Mouse (Mus musculus): ENCODE data around the gene Nckap5. TPM values are rescaled to one million over a fixed set of nuclear protein-coding genes. Genes with fewer than 3 reads are reported as not detected.

Nckap5 gene
- polyA plus RNA-seq, 1 experiment, result 0.09 TPM

GRCm38 (mm10) chr1:126603771-126604515 lies 226.7 kb downstream of the Nckap5 start:
- Histone ChIP-seq H3K4me3 (ENCODE audit: low read depth, low read length) (no peak overlapping the region), H3K27ac (ENCODE audit: insufficient read depth, low read length) (no peak overlapping the region), H3K4me1 (ENCODE audit: control insufficient read depth, insufficient read depth, low read length) (no peaks in the 10 kb centered on the region), H3K36me3 (ENCODE audit: control insufficient read depth, insufficient read depth, low read length, poor library complexity, severe bottlenecking) (no peaks in the 10 kb centered on the region), H3K9ac (ENCODE audit: low read depth, poor library complexity, severe bottlenecking) (no peak overlapping the region), H3K9me3 (replicated peaks; ENCODE audit: control insufficient read depth, insufficient read depth, low read length, poor library complexity, severe bottlenecking) (peaks cover 5% of the 10 kb centered on the region; the same call in 1 of the 2 replicates), H3K27me3 (ENCODE audit: control insufficient read depth, insufficient read depth, low read length, poor library complexity, severe bottlenecking) (no peaks in the 10 kb centered on the region; the same call in 1 of the 2 replicates)
- TF ChIP-seq CTCF (IDR thresholded peaks at IDR 0.05; ENCODE audit: low read depth, low read length) (no peak), POLR2A (IDR thresholded peaks at IDR 0.05; ENCODE audit: insufficient read depth, low read length) (no peak), EP300 (IDR thresholded peaks at IDR 0.05; ENCODE audit: insufficient read depth, low read depth, low read length) (no peak)

- H3K27me3 ChIP-seq (ENCODE audit: control insufficient read depth, insufficient read depth, low read length, poor library complexity, severe bottlenecking), result no peaks in the 10 kb centered on the region; the same call in 1 of the 2 replicates
- H3K9me3 ChIP-seq (replicated peaks; ENCODE audit: control insufficient read depth, insufficient read depth, low read length, poor library complexity, severe bottlenecking), result peaks cover 5% of the 10 kb centered on the region; the same call in 1 of the 2 replicates
- H3K4me1 ChIP-seq (ENCODE audit: control insufficient read depth, insufficient read depth, low read length), result no peaks in the 10 kb centered on the region
- H3K27ac ChIP-seq (ENCODE audit: insufficient read depth, low read length), result no peak overlapping the region
- H3K4me3 ChIP-seq (ENCODE audit: low read depth, low read length), result no peak overlapping the region
- TF ChIP-seq POLR2A (IDR thresholded peaks at IDR 0.05; ENCODE audit: insufficient read depth, low read length) (no peak), EP300 (IDR thresholded peaks at IDR 0.05; ENCODE audit: insufficient read depth, low read depth, low read length) (no peak)
- H3K36me3 ChIP-seq (ENCODE audit: control insufficient read depth, insufficient read depth, low read length, poor library complexity, severe bottlenecking), result no peaks in the 10 kb centered on the region
- no peak overlapping the region for H3K9ac ChIP-seq (ENCODE audit: low read depth, poor library complexity, severe bottlenecking)
Observed at GRCm38 (mm10) chr1:126600596-126600995, 230.0 kb downstream of the Nckap5 start.

- Histone ChIP-seq H3K9ac (ENCODE audit: low read depth, poor library complexity, severe bottlenecking) (no peak overlapping the region), H3K4me3 (ENCODE audit: low read depth, low read length) (no peak overlapping the region), H3K36me3 (ENCODE audit: control insufficient read depth, insufficient read depth, low read length, poor library complexity, severe bottlenecking) (no peaks in the 10 kb centered on the region), H3K4me1 (ENCODE audit: control insufficient read depth, insufficient read depth, low read length) (no peaks in the 10 kb centered on the region), H3K27ac (ENCODE audit: insufficient read depth, low read length) (no peak overlapping the region), H3K9me3 (replicated peaks; ENCODE audit: control insufficient read depth, insufficient read depth, low read length, poor library complexity, severe bottlenecking) (peaks cover 5% of the 10 kb centered on the region; the same call in 1 of the 2 replicates), H3K27me3 (ENCODE audit: control insufficient read depth, insufficient read depth, low read length, poor library complexity, severe bottlenecking) (no peaks in the 10 kb centered on the region)
- TF ChIP-seq POLR2A (IDR thresholded peaks at IDR 0.05; ENCODE audit: insufficient read depth, low read length) (no peak), EP300 (IDR thresholded peaks at IDR 0.05; ENCODE audit: insufficient read depth, low read depth, low read length) (no peak), CTCF (IDR thresholded peaks at IDR 0.05; ENCODE audit: low read depth, low read length) (no peak)
Observed at GRCm38 (mm10) chr1:126597376-126597775, 233.2 kb downstream of the Nckap5 start.

- H3K4me1 ChIP-seq (ENCODE audit: control insufficient read depth, insufficient read depth, low read length), result no peaks in the 10 kb centered on the region
- no peak overlapping the region for H3K9ac ChIP-seq (ENCODE audit: low read depth, poor library complexity, severe bottlenecking)
- H3K27ac ChIP-seq (ENCODE audit: insufficient read depth, low read length), result no peak overlapping the region
- H3K36me3 ChIP-seq (ENCODE audit: control insufficient read depth, insufficient read depth, low read length, poor library complexity, severe bottlenecking), result no peaks in the 10 kb centered on the region
- H3K4me3 ChIP-seq (ENCODE audit: low read depth, low read length), result no peak overlapping the region
- H3K9me3 ChIP-seq (replicated peaks; ENCODE audit: control insufficient read depth, insufficient read depth, low read length, poor library complexity, severe bottlenecking), result no peaks in the 10 kb centered on the region
- H3K27me3 ChIP-seq (ENCODE audit: control insufficient read depth, insufficient read depth, low read length, poor library complexity, severe bottlenecking), result no peaks in the 10 kb centered on the region
- no peak for TF ChIP-seq CTCF (IDR thresholded peaks at IDR 0.05; ENCODE audit: low read depth, low read length)
- no peak for TF ChIP-seq EP300 (IDR thresholded peaks at IDR 0.05; ENCODE audit: insufficient read depth, low read depth, low read length)
- no peak for TF ChIP-seq POLR2A (IDR thresholded peaks at IDR 0.05; ENCODE audit: insufficient read depth, low read length)
Observed at GRCm38 (mm10) chr1:126594796-126595195, 235.8 kb downstream of the Nckap5 start.

GRCm38 (mm10) chr1:126593044-126593805 lies 237.4 kb downstream of the Nckap5 start:
- Histone ChIP-seq H3K9me3 (replicated peaks; ENCODE audit: control insufficient read depth, insufficient read depth, low read length, poor library complexity, severe bottlenecking) (no peaks in the 10 kb centered on the region), H3K27me3 (ENCODE audit: control insufficient read depth, insufficient read depth, low read length, poor library complexity, severe bottlenecking) (no peaks in the 10 kb centered on the region), H3K36me3 (ENCODE audit: control insufficient read depth, insufficient read depth, low read length, poor library complexity, severe bottlenecking) (no peaks in the 10 kb centered on the region), H3K4me3 (ENCODE audit: low read depth, low read length) (no peak overlapping the region), H3K9ac (ENCODE audit: low read depth, poor library complexity, severe bottlenecking) (no peak overlapping the region), H3K27ac (ENCODE audit: insufficient read depth, low read length) (no peak overlapping the region), H3K4me1 (ENCODE audit: control insufficient read depth, insufficient read depth, low read length) (no peaks in the 10 kb centered on the region)
- TF ChIP-seq POLR2A (IDR thresholded peaks at IDR 0.05; ENCODE audit: insufficient read depth, low read length) (no peak), CTCF (IDR thresholded peaks at IDR 0.05; ENCODE audit: low read depth, low read length) (no peak), EP300 (IDR thresholded peaks at IDR 0.05; ENCODE audit: insufficient read depth, low read depth, low read length) (no peak)

GRCm38 (mm10) chr1:126590911-126591310 lies 239.7 kb downstream of the Nckap5 start:
- H3K9ac ChIP-seq (ENCODE audit: low read depth, poor library complexity, severe bottlenecking), result no peak overlapping the region
- no peaks in the 10 kb centered on the region for H3K36me3 ChIP-seq (ENCODE audit: control insufficient read depth, insufficient read depth, low read length, poor library complexity, severe bottlenecking)
- no peaks in the 10 kb centered on the region for H3K9me3 ChIP-seq (replicated peaks; ENCODE audit: control insufficient read depth, insufficient read depth, low read length, poor library complexity, severe bottlenecking)
- TF ChIP-seq CTCF (IDR thresholded peaks at IDR 0.05; ENCODE audit: low read depth, low read length) (no peak), EP300 (IDR thresholded peaks at IDR 0.05; ENCODE audit: insufficient read depth, low read depth, low read length) (no peak)
- H3K27ac ChIP-seq (ENCODE audit: insufficient read depth, low read length), result no peak overlapping the region
- H3K4me3 ChIP-seq (ENCODE audit: low read depth, low read length), result no peak overlapping the region
- no peaks in the 10 kb centered on the region for H3K4me1 ChIP-seq (ENCODE audit: control insufficient read depth, insufficient read depth, low read length)
- H3K27me3 ChIP-seq (ENCODE audit: control insufficient read depth, insufficient read depth, low read length, poor library complexity, severe bottlenecking), result no peaks in the 10 kb centered on the region

Measured in ES-Bruce4 (cell line).